Mouse (Mus musculus) heart, embryonic 12.5 days (tissue): ENCODE measurements around the gene Zbtb46. TPM values are rescaled to one million over a fixed set of nuclear protein-coding genes. Genes with fewer than 3 reads are reported as not detected.
"Not testable (repeated sequence)": the region's sequence is repeated elsewhere in the genome, so short reads cannot be mapped to it uniquely, and the experiment has no call there.

ENCODE experiments used
- ATAC-seq: fragments of 200-750 bp; cut with Nextera tagmentation; 2 replicates; pipeline ENCODE4 v1.8.0; 2017; ENCODE audit warnings: moderate TSS enrichment, moderate library complexity; ENCODE audit not compliant: insufficient number of reproducible peaks, low FRiP score
- H3K27ac ChIP-seq: fragments of 300-500 bp; sonication (generic); 2 replicates; pipeline ENCODE4 v1.5.1; 2016; ENCODE audit warnings: mild to moderate bottlenecking, moderate library complexity; ENCODE audit not compliant: poor library complexity, severe bottlenecking
- H3K27me3 ChIP-seq: fragments of 300-500 bp; sonication (generic); replicated peaks from 2 replicates; pipeline ENCODE4 v1.6.1; 2016; ENCODE audit warnings: mild to moderate bottlenecking, moderate library complexity
- H3K36me3 ChIP-seq: fragments of 300-500 bp; sonication (generic); 2 replicates; pipeline ENCODE4 v1.6.1; 2016; ENCODE audit warnings: mild to moderate bottlenecking, moderate library complexity
- H3K4me1 ChIP-seq: fragments of 300-500 bp; sonication (generic); replicated peaks from 2 replicates; pipeline ENCODE4 v1.6.1; 2016; ENCODE audit warnings: mild to moderate bottlenecking
- H3K4me2 ChIP-seq: fragments of 300-500 bp; sonication (generic); 2 replicates; pipeline ENCODE4 v1.6.1; 2016; ENCODE audit warnings: mild to moderate bottlenecking, moderate library complexity
- H3K4me3 ChIP-seq: fragments of 300-500 bp; sonication (generic); 2 replicates; pipeline ENCODE4 v1.5.1; 2016; ENCODE audit warnings: mild to moderate bottlenecking
- H3K9ac ChIP-seq: fragments of 300-500 bp; sonication (generic); 2 replicates; pipeline ENCODE4 v1.6.1; 2016; ENCODE audit warnings: mild to moderate bottlenecking, moderate library complexity
- H3K9me3 ChIP-seq: fragments of 300-500 bp; sonication (generic); replicated peaks from 2 replicates; pipeline ENCODE4 v1.6.1; 2016; ENCODE audit warnings: mild to moderate bottlenecking, moderate library complexity
- WGBS: fragments of 180-500 bp; shearing (Covaris S2); methylation state at CpG from one replicate; pipeline ENCODE4 v1.1.7; 2016; 5-methylcytosine and 5-hydroxymethylcytosine counted together
- polyA plus RNA-seq: library from polyadenylated mRNA; unstranded; fragments of >200 nt; fragmentation: Nextera tagmentation; extraction: Ambion mirVana; gene quantifications from 2 replicates; pipeline ENCODE4 v1.2.1, GENCODE M21; 2016

Gene Zbtb46
- polyA plus RNA-seq: 13.5 and 15.1 TPM in 2 replicates

- Histone ChIP-seq H3K36me3 (no peaks in the 10 kb centered on the region), H3K27ac (peak within 1 kb of the TSS; percentile 82), H3K4me2 (peak within 1 kb of the TSS; percentile 87), H3K9ac (peak within 1 kb of the TSS; percentile 90), H3K4me3 (peak within 1 kb of the TSS; percentile 94), H3K9me3 (no peaks in the 10 kb centered on the region), H3K4me1 (peaks cover 38% of the 10 kb centered on the region), H3K27me3 (no peaks in the 10 kb centered on the region)
- ATAC-seq: peak; percentile 93
- WGBS: 8% methylated on average over 62 of the region's 83 CpGs
Measured at GRCm38 (mm10) chr2:181459153-181459672, at the start of gene Zbtb46. TSS of gene Zbtb46 (minus strand) at chr2:181459426.

- Histone ChIP-seq H3K4me1 (peaks cover 12% of the 10 kb centered on the region), H3K27me3 (no peaks in the 10 kb centered on the region), H3K36me3 (peaks cover 43% of the 10 kb centered on the region), H3K4me3 (no peak overlapping the region), H3K4me2 (0 out of 2 replicates have a peak overlapping the region, but pooled peaks have one; percentile 89), H3K27ac (no peak overlapping the region), H3K9me3 (no peaks in the 10 kb centered on the region), H3K9ac (no peak overlapping the region)
- no peak for ATAC-seq
- WGBS: 64% methylated on average over 4 of the region's 4 CpGs
Measured at GRCm38 (mm10) chr2:181498644-181499043, 39.4 kb upstream of the Zbtb46 start.

GRCm38 (mm10) chr2:181497548-181497875, 38.3 kb upstream of the Zbtb46 start:
- peak; percentile 87 for ATAC-seq
- Histone ChIP-seq H3K9me3 (no peaks in the 10 kb centered on the region), H3K36me3 (peaks cover 32% of the 10 kb centered on the region), H3K27me3 (no peaks in the 10 kb centered on the region), H3K9ac (peak overlapping the region; percentile 90), H3K4me3 (peak overlapping the region; percentile 87), H3K4me1 (peaks cover 12% of the 10 kb centered on the region), H3K27ac (peak overlapping the region; percentile 95), H3K4me2 (peak overlapping the region; percentile 89)
- under 1% methylated on average over 12 of the region's 12 CpGs for WGBS

- Histone ChIP-seq H3K4me3 (peak within 1 kb of the TSS; percentile 87), H3K4me1 (peaks cover 12% of the 10 kb centered on the region), H3K4me2 (peak within 1 kb of the TSS; percentile 89), H3K9ac (peak within 1 kb of the TSS; percentile 90), H3K36me3 (peaks cover 27% of the 10 kb centered on the region), H3K27ac (peak within 1 kb of the TSS; percentile 95), H3K27me3 (no peaks in the 10 kb centered on the region), H3K9me3 (no peaks in the 10 kb centered on the region)
- peak; percentile 95 for ATAC-seq
- WGBS: under 1% methylated on average over 46 of the region's 46 CpGs
Measured at GRCm38 (mm10) chr2:181496831-181497547, 37.8 kb upstream of the Zbtb46 start, which contains the start of gene Tpd52l2. TSS of gene Tpd52l2 (plus strand) at chr2:181497142.

GRCm38 (mm10) chr2:181496281-181496680, 37.1 kb upstream of the Zbtb46 start:
- WGBS: 16% methylated on average over 8 of the region's 8 CpGs
- Histone ChIP-seq H3K36me3 (peaks cover 20% of the 10 kb centered on the region), H3K27ac (peak overlapping the region; percentile 95), H3K27me3 (no peaks in the 10 kb centered on the region), H3K4me1 (peaks cover 12% of the 10 kb centered on the region), H3K4me2 (peak overlapping the region; percentile 89), H3K9ac (peak overlapping the region; percentile 71; the same call in 1 of the 2 replicates), H3K9me3 (no peaks in the 10 kb centered on the region), H3K4me3 (peak overlapping the region; percentile 87)
- ATAC-seq: peak; percentile 66

GRCm38 (mm10) chr2:181495845-181496244, 36.6 kb upstream of the Zbtb46 start:
- not testable (repeated sequence) for H3K27ac ChIP-seq, H3K27me3 ChIP-seq, H3K9me3 ChIP-seq, ATAC-seq, H3K4me3 ChIP-seq, H3K9ac ChIP-seq
- 64% methylated on average over 8 of the region's 8 CpGs for WGBS
- Histone ChIP-seq H3K36me3 (peaks cover 16% of the 10 kb centered on the region), H3K4me2 (peak overlapping the region; percentile 89), H3K4me1 (peaks cover 12% of the 10 kb centered on the region)

- WGBS: 71% methylated on average over 26 of the region's 26 CpGs
- Histone ChIP-seq H3K36me3 (peaks cover 4% of the 10 kb centered on the region), H3K9ac (no peak overlapping the region), H3K4me3 (no peak overlapping the region), H3K27me3 (no peaks in the 10 kb centered on the region), H3K27ac (no peak overlapping the region), H3K9me3 (no peaks in the 10 kb centered on the region), H3K4me2 (no peak overlapping the region), H3K4me1 (peaks cover 12% of the 10 kb centered on the region)
- no peak for ATAC-seq
Measured at GRCm38 (mm10) chr2:181494266-181494945, 35.2 kb upstream of the Zbtb46 start.

GRCm38 (mm10) chr2:181493156-181493927, 34.1 kb upstream of the Zbtb46 start, which contains the start of gene Abhd16b:
TSS of gene Abhd16b (plus strand) at chr2:181493206.
- no peak within 1 kb of the TSS for H3K27ac ChIP-seq
- peaks cover 7% of the 10 kb centered on the region for H3K4me1 ChIP-seq
- ATAC-seq: no peak
- no peaks in the 10 kb centered on the region for H3K36me3 ChIP-seq
- no peak within 1 kb of the TSS for H3K4me2 ChIP-seq
- 84% methylated on average over 31 of the region's 31 CpGs for WGBS
- H3K27me3 ChIP-seq: no peaks in the 10 kb centered on the region
- H3K4me3 ChIP-seq: no peak within 1 kb of the TSS
- no peaks in the 10 kb centered on the region for H3K9me3 ChIP-seq
- H3K9ac ChIP-seq: no peak within 1 kb of the TSS

GRCm38 (mm10) chr2:181492206-181492605, 33.0 kb upstream of the Zbtb46 start:
- no peak for ATAC-seq
- peaks cover 12% of the 10 kb centered on the region for H3K4me1 ChIP-seq
- no peaks in the 10 kb centered on the region for H3K9me3 ChIP-seq
- WGBS: 46% methylated on average over 3 of the region's 3 CpGs
- H3K4me3 ChIP-seq: no peak overlapping the region
- H3K27ac ChIP-seq: no peak overlapping the region
- H3K27me3 ChIP-seq: no peaks in the 10 kb centered on the region
- H3K4me2 ChIP-seq: no peak overlapping the region
- H3K36me3 ChIP-seq: no peaks in the 10 kb centered on the region
- no peak overlapping the region for H3K9ac ChIP-seq

- no peak overlapping the region for H3K4me2 ChIP-seq
- 23% methylated on average over 7 of the region's 7 CpGs for WGBS
- ATAC-seq: no peak
- H3K4me1 ChIP-seq: peaks cover 17% of the 10 kb centered on the region
- H3K9me3 ChIP-seq: no peaks in the 10 kb centered on the region
- no peak overlapping the region for H3K9ac ChIP-seq
- H3K36me3 ChIP-seq: no peaks in the 10 kb centered on the region
- H3K4me3 ChIP-seq: no peak overlapping the region
- H3K27ac ChIP-seq: no peak overlapping the region
- H3K27me3 ChIP-seq: no peaks in the 10 kb centered on the region
Measured at GRCm38 (mm10) chr2:181491432-181492205, 32.4 kb upstream of the Zbtb46 start.
